Mouse (Mus musculus) megakaryocyte, embryonic 14.5 days (primary cell): ENCODE data around the gene Iqcf5.

Experiments used
- FLI1 ChIP-seq: IDR thresholded peaks from 2 replicates; pipeline ENCODE4 v1.6.1; 2012; ENCODE audit warnings: low read length, inconsistent platforms, mixed read lengths
- GATA1 ChIP-seq: IDR thresholded peaks from 3 replicates; pipeline ENCODE4 v1.6.1; 2012; ENCODE audit warnings: mixed read lengths, low read length, inconsistent platforms, borderline replicate concordance

- no peak for TF ChIP-seq GATA1
- no peak for TF ChIP-seq FLI1
Measured at GRCm38 (mm10) chr9:106485076-106485475, 29.3 kb upstream of the Iqcf5 start.
